Mouse (Mus musculus) right cerebral cortex, postnatal 36 days (tissue): Measurements from ENCODE around the gene Fbxl18.
A peak's percentile ranks its signal among the peaks of the same experiment; 100 is the strongest.

ENCODE experiments used
- DNase-seq, 2 experiments: peaks; one replicate each; pipeline ENCODE4 v3.0.0; 2022; ENCODE audit warnings: low spot score in 2 of 2, mixed read lengths in 1 of 2

Gene Fbxl18

DNA sequence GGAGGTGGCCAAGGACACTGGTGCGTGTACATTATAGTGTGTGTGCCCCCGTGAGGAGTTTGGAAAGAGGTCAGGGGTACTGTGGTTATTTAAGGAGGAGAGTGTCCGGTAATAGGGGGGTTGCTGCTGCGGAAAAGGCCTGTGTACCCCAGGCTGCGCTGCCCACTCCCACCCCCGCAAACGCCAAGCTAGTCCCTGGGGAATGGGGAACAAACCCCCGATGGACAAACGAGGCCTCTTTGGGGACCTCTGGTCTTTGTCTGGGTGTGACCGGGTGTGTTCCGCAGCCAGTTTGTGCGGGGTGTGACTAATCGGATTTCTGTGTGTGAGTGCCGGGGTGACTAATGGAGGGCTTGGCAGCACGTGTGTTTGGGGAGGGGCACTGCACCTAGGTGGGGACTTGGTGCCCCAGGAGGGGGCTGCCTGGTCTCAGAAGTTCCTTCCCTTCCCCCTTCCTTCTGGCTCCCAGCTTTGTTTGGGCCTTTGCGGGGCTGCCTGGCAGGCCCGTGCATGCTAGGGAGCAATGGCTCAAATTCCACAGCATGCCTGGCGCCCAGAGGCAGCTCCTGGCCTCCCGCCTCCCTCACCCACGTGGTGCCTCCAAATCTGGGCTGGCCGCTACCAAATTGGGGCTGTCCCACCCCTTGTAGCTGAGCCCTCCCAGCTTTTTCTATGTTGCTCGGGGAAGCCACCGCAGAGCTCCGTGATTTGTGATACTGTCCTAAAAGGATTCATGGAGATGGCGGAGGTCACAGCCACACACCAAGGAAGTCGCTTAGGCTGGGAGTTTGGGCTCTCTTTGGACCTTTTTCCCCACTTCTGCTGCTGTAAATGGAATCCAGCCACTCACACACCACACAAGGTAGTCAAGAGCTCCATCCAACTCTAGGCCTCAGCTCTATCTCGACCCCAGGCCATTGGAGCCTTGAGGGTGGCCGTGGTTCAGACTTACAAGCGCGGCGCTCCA, 71.8 kb downstream of the Fbxl18 start:
- peak in 1 of 2 experiments; percentile 65 for DNase-seq

DNA sequence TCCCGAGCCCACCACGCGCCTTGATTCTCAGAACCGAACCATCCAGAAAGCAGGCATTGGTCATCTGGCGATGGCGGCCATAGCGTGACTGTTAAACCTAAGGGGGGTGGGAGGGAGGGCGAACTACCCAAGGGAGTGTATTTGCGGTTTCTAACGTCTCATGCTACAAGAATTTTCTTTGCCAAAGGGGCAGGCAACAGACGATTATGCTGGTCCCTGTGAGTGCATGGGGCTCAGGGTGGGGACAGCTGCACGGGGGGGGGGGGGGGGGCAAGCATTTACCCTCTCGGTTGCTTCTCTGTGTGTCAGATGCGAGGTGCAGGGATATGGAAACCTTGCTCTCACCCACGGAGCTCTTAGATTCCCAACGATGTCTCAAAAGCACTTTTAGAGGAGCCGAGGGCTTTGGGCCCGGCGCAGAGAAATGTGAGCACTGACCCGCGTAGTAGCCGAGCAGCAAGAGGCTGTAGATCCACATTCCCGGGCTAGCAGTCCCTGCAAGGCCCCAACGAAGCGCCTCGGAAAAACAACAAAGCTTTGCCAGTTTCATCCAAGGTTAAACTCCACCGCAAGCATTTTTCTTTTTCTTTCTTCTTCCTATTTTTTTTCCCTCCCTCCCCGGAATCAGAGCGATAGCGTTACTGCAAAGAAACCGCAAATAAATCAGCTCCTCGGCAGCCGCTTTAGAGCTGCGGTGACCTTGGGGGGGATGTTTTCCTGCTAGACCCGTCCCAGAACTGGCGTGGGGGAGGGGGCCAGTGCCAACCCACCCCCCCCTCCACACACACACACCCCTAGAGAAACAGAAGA, 72.7 kb downstream of the Fbxl18 start:
- DNase-seq = no peak

DNA sequence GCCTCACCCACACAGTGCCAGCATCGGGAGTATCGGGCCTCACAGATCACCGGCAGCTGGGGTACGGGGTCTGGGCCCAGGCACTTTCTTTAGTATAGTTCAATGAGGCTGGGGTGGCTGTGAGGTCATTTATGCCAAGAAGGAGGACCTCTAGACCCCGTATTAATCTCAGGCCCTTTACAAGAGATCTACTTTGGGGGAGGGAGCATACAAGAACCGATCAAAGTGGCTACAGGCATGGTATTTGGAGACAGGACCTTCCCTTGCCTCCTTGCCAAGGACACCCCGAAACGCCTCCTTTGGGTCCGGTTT, 73.3 kb downstream of the Fbxl18 start:
- DNase-seq = no peak

DNA sequence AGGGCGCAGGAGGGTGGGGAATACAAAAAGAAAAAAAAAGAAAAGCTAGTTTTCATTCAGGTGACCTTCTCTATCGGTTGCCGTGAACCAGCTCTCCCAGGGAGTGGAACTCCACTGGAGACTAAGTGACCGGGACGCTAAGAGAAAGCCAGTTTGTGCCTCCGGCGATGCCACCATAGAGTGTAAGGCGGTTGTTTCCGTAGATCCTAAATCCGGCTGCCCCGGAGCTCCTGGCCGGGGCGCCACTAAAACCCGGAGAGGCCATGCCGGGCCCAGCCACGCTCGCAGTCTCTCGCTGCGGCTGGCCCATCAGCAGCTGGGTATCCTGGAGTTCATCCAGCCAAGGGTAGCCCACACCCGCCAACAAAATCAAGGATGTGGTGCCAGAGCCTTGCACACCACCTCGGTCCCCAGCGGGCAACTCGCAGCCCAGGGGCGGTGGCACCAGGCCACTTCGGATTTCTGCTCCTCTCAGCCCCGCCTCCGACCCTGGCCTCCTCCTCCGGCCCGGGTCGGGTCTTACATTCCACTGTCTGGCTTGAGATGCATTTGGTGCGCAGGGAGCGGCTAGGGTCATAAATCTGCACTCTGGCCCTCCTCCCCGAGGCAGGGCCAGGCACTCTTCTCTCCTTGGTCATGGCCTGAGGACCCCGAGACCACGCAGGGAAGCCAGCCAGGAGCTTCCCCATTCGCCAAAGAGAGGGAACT, 73.8 kb downstream of the Fbxl18 start:
- DNase-seq = peak in 1 of 2 experiments; percentile 69

DNA sequence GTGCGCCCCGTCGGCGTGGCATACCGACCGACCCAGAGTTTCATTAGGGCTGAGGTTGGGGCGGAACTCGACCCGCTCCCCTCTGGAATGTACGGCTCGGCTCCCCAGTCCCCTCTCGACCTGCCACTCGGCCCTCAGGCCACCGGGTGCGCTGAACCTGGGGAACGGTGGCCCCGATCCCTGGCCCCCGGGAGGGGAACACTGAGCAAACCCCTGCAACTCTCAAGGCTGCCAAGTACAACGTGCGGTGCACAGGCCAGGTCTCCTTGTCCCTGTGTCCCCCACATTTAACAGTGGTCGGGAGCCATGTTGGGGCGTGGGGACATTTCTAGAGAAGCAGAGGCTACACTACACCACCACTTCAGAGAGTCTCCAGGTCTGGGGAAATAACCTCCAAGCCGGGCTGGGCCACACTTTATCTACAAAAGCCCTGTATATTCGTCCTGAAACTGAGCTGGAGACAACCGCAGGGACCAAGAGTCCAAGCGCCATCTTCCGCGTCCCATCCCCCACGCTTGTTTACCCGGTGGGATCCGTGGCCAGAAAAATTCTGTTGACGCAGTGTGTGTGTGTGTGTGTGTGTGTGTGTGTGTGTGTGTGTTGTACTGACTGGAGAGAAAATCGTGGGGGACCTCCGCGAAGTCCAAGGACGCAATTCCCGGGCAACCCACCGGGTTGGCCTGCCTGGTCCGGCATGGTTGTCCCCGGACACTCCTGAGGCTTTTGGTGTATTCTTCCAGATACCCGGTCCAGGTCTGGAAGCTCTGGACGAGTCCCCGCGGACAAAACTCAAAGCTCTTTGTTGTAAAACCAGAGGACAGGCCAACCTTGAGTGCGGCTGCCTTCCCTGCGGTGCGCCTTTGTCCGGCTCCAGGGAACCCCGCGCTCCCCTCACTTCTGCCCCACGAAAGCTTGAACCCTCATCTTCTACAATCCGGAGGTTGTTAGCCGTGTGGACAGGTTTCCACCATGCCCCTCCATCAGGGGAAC, 74.7 kb downstream of the Fbxl18 start:
- DNase-seq = peak in 1 of 2 experiments; percentile 66

DNA sequence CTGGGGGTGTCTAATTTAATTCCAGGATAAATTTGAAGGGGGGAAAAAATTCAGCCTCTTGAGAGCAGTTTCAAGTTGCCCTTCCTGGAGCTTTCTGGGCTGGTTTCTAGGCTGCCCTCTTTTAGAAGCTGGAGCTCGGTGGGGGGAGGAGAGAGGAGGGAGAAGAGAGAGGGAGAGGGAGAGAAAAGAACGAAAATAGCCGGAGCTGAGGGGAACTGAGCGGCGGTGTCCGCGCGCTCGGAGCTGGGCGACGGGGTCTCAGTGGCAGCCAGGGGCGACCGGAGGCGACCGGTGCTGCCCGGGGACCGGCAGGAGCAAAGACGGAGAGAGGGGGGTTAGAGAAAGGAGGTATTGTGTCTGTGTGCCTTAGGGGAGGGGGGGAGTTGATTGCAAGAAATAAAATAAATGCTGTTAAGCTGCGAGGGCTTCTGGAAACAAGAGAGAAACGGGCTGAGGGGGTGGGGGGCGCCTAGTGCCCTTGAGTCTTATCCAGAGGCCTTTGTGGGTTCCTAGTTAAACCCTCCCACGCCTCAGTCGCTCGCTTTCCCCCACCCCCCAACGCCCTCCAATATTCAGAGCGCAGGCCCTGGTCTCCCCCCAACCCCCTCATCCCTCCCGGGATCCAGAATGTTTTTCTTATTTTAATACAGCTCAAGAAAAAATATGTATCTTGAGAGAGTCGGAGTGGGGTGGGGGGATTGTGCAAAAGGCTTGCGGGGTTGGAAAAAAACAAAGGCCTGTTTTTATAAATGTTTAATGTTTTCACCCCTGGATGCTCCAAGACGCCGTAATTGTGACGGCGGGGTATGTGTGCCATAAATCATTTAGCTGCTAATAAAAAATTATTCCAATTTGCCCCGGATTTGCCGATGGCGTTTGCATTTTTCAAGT, 75.6 kb downstream of the Fbxl18 start:
- DNase-seq = peak; percentile 73 to 78

DNA sequence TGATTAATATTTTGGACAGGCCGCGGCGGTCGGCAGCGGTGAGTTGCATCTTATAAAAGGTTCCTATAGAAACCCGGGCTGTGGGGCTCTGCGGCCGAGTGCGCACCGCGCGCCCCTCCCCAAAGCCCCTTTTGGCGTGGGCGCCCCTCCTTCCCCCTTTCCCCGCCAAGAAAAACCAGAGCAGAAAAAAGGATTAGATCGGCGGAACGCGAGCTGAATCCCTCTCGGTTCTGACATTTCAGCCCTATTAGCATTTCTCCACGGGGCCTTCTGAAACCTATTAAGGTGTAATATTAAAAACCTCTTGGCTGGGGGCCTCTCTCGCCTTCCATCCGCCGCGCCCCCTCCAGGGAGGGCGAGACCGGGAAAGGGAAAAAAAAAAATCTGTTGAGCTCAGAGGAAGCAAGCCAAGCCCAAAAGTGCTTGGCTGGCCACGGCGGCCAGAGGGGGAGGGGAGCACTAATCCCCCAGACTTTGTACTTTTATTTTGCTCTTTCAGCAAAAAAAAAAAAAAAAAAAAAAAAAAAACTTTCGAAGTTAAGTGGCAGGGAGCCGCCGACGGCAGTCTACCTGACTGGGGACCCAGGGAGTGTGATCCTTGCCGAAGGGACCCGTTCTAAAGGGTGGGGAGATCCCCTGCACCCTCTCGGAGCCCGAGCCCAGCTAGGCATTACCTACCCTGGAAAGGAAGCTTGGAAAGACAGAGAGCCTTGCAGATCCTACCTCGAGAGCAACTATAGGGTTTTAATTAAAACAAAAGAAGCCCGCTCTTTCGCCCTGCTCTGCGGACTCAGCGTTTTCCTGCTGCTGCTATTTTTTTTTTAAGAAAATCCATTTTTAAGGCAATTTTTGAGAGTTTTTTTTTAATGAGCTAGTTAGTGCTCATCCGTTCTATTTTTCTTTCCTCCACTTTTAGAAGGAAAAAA, 76.5 kb downstream of the Fbxl18 start:
- peak in 1 of 2 experiments; percentile 38 for DNase-seq

DNA sequence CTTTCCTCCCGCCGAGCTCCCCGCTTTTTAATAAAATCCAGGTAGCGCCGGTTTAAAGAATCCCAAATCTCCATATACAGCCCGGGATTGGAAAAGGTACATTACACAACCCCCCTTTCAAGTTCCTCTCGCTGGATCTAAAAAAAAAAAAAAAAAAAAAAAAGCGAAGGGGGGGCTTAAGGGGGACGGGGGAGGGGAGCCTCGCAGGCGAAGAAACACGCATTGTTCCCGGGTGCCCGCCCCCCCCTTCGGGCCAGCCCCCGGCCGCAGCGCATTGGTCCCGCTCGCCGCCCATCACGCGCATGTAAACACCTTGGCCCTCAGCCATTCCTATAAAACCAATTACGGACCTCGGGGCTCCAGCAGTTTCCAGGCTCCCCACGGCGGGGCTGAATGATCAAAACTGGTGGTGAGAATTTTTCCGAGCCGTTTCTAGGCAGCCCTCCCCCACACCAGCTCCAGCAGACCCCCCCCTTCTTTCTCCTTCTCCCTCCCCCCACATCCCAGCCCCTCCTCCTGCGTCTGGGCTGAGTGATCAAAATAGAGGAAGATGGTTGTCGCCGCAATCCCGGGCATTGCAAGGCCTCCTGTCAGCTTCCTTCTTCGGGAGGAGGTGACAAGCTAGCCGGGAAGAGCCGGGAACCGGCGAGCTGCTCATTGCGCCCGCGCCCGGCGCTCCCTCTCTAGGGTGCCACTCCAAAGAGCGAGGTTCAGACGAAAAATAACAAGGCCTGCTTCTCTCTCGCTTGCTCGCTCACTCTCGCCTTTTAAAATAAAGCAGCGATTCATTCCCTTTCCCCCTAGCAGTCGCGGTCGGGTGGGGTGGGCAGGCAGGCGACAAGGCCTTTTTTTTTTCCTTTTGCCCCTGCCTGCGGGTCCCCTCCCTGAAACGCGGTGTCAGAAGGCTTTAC, 77.4 kb downstream of the Fbxl18 start, which contains the start of gene Tnrc18:
Gene Tnrc18 (minus strand): TSS at position 139 of the 911 bp plus-strand sequence.
- peak; percentile 98 to 99 for DNase-seq
